Mouse (Mus musculus): Measurements from ENCODE around the gene Dpp9. TPM values are rescaled to one million over a fixed set of nuclear protein-coding genes. Genes with fewer than 3 reads are reported as not detected.
A peak's percentile ranks its signal among the peaks of the same experiment; 100 is the strongest.

Gene Dpp9
- 85.6 and 95.2 TPM in 2 replicates for polyA plus RNA-seq (2012; rRNA removed)

GRCm38 (mm10) chr17:56218377-56219191 is at the start of gene Dpp9:
Dpp9 (minus strand) TSS chr17:56218905.
- Histone ChIP-seq H3K4me1 (replicated peaks; ENCODE audit: control insufficient read depth, insufficient read depth, low read length) (peaks cover 17% of the 10 kb centered on the region), H3K27me3 (ENCODE audit: control insufficient read depth, insufficient read depth, low read length) (no peaks in the 10 kb centered on the region), H3K27ac (ENCODE audit: control insufficient read depth, insufficient read depth, low read length) (peak within 1 kb of the TSS; percentile 22; the same call in 1 of the 2 replicates), H3K36me3 (ENCODE audit: control insufficient read depth, insufficient read depth, low read length) (no peaks in the 10 kb centered on the region), H3K4me3 (ENCODE audit: control insufficient read depth, insufficient read depth, low read length) (peak within 1 kb of the TSS; percentile 76)
- DNase-seq: peak; percentile 87
- 1% methylated on average over 78 of the region's 78 CpGs for WGBS
- TF ChIP-seq POLR2A (IDR thresholded peaks at IDR 0.05; ENCODE audit: control insufficient read depth, extremely low read depth, insufficient read depth, low read length, poor library complexity) (peak; percentile 50; the same call in 1 of the 2 replicates), CTCF (IDR thresholded peaks at IDR 0.05; ENCODE audit: borderline replicate concordance, control insufficient read depth, extremely low read depth, insufficient read depth, low read length, poor library complexity) (no peak)

GRCm38 (mm10) chr17:56266271-56266670 is 47.6 kb upstream of the Dpp9 start:
- Histone ChIP-seq H3K36me3 (ENCODE audit: control insufficient read depth, insufficient read depth, low read length) (peaks cover 11% of the 10 kb centered on the region; the same call in 1 of the 2 replicates), H3K27ac (ENCODE audit: control insufficient read depth, insufficient read depth, low read length) (peak overlapping the region; percentile 34; the same call in 1 of the 2 replicates), H3K27me3 (ENCODE audit: control insufficient read depth, insufficient read depth, low read length) (no peaks in the 10 kb centered on the region), H3K4me3 (ENCODE audit: control insufficient read depth, insufficient read depth, low read length) (no peak overlapping the region), H3K4me1 (replicated peaks; ENCODE audit: control insufficient read depth, insufficient read depth, low read length) (peaks cover 6% of the 10 kb centered on the region)
- WGBS: 79% methylated on average over 3 of the region's 3 CpGs
- no peak for DNase-seq
- TF ChIP-seq POLR2A (IDR thresholded peaks at IDR 0.05; ENCODE audit: control insufficient read depth, extremely low read depth, insufficient read depth, low read length, poor library complexity) (no peak), CTCF (IDR thresholded peaks at IDR 0.05; ENCODE audit: borderline replicate concordance, control insufficient read depth, extremely low read depth, insufficient read depth, low read length, poor library complexity) (no peak)

- Histone ChIP-seq H3K27ac (ENCODE audit: control insufficient read depth, insufficient read depth, low read length) (peak overlapping the region; percentile 34; the same call in 1 of the 2 replicates), H3K36me3 (ENCODE audit: control insufficient read depth, insufficient read depth, low read length) (peaks cover 11% of the 10 kb centered on the region; the same call in 1 of the 2 replicates), H3K27me3 (ENCODE audit: control insufficient read depth, insufficient read depth, low read length) (no peaks in the 10 kb centered on the region), H3K4me3 (ENCODE audit: control insufficient read depth, insufficient read depth, low read length) (no peak overlapping the region), H3K4me1 (replicated peaks; ENCODE audit: control insufficient read depth, insufficient read depth, low read length) (peaks cover 6% of the 10 kb centered on the region)
- DNase-seq: no peak
- TF ChIP-seq CTCF (IDR thresholded peaks at IDR 0.05; ENCODE audit: borderline replicate concordance, control insufficient read depth, extremely low read depth, insufficient read depth, low read length, poor library complexity) (no peak), POLR2A (IDR thresholded peaks at IDR 0.05; ENCODE audit: control insufficient read depth, extremely low read depth, insufficient read depth, low read length, poor library complexity) (no peak)
- 82% methylated on average over 3 of the region's 3 CpGs for WGBS
Measured at GRCm38 (mm10) chr17:56265869-56266268, 47.2 kb upstream of the Dpp9 start.

GRCm38 (mm10) chr17:56265011-56265410 is 46.3 kb upstream of the Dpp9 start:
- 79% methylated on average over 4 of the region's 4 CpGs for WGBS
- no peak overlapping the region for H3K27ac ChIP-seq (ENCODE audit: control insufficient read depth, insufficient read depth, low read length)
- H3K36me3 ChIP-seq (ENCODE audit: control insufficient read depth, insufficient read depth, low read length): peaks cover 15% of the 10 kb centered on the region
- no peak for TF ChIP-seq POLR2A (IDR thresholded peaks at IDR 0.05; ENCODE audit: control insufficient read depth, extremely low read depth, insufficient read depth, low read length, poor library complexity)
- no peak for TF ChIP-seq CTCF (IDR thresholded peaks at IDR 0.05; ENCODE audit: borderline replicate concordance, control insufficient read depth, extremely low read depth, insufficient read depth, low read length, poor library complexity)
- H3K4me3 ChIP-seq (ENCODE audit: control insufficient read depth, insufficient read depth, low read length): no peak overlapping the region
- DNase-seq: no peak
- H3K27me3 ChIP-seq (ENCODE audit: control insufficient read depth, insufficient read depth, low read length): no peaks in the 10 kb centered on the region
- peaks cover 6% of the 10 kb centered on the region for H3K4me1 ChIP-seq (replicated peaks; ENCODE audit: control insufficient read depth, insufficient read depth, low read length)

GRCm38 (mm10) chr17:56264020-56264419 is 45.3 kb upstream of the Dpp9 start:
- H3K27me3 ChIP-seq (ENCODE audit: control insufficient read depth, insufficient read depth, low read length): no peaks in the 10 kb centered on the region
- H3K36me3 ChIP-seq (ENCODE audit: control insufficient read depth, insufficient read depth, low read length): peaks cover 22% of the 10 kb centered on the region
- 0 out of 2 replicates have a peak, but pooled peaks cover 7% of the 10 kb centered on the region for H3K4me1 ChIP-seq (replicated peaks; ENCODE audit: control insufficient read depth, insufficient read depth, low read length)
- TF ChIP-seq POLR2A (IDR thresholded peaks at IDR 0.05; ENCODE audit: control insufficient read depth, extremely low read depth, insufficient read depth, low read length, poor library complexity) (no peak), CTCF (IDR thresholded peaks at IDR 0.05; ENCODE audit: borderline replicate concordance, control insufficient read depth, extremely low read depth, insufficient read depth, low read length, poor library complexity) (peak; percentile 85; the same call in 1 of the 2 replicates)
- peak; percentile 82 for DNase-seq
- 40% methylated on average over 8 of the region's 8 CpGs for WGBS
- H3K4me3 ChIP-seq (ENCODE audit: control insufficient read depth, insufficient read depth, low read length): no peak overlapping the region
- no peak overlapping the region for H3K27ac ChIP-seq (ENCODE audit: control insufficient read depth, insufficient read depth, low read length)

GRCm38 (mm10) chr17:56262645-56263094 is 44.0 kb upstream of the Dpp9 start:
- no peaks in the 10 kb centered on the region for H3K27me3 ChIP-seq (ENCODE audit: control insufficient read depth, insufficient read depth, low read length)
- no peak overlapping the region for H3K27ac ChIP-seq (ENCODE audit: control insufficient read depth, insufficient read depth, low read length)
- WGBS: 98% methylated on average over 3 of the region's 3 CpGs
- no peak overlapping the region for H3K4me3 ChIP-seq (ENCODE audit: control insufficient read depth, insufficient read depth, low read length)
- peaks cover 16% of the 10 kb centered on the region for H3K4me1 ChIP-seq (replicated peaks; ENCODE audit: control insufficient read depth, insufficient read depth, low read length)
- DNase-seq: no peak
- H3K36me3 ChIP-seq (ENCODE audit: control insufficient read depth, insufficient read depth, low read length): peaks cover 22% of the 10 kb centered on the region
- TF ChIP-seq POLR2A (IDR thresholded peaks at IDR 0.05; ENCODE audit: control insufficient read depth, extremely low read depth, insufficient read depth, low read length, poor library complexity) (no peak), CTCF (IDR thresholded peaks at IDR 0.05; ENCODE audit: borderline replicate concordance, control insufficient read depth, extremely low read depth, insufficient read depth, low read length, poor library complexity) (no peak)

All from thymus, adult 2 months (tissue).